In genomic region chr12:40946888-40947287, GRCm38 (mm10) we compare ENCODE assay signal across 19 mouse cellular contexts.
"Had no signal": no experiment of that assay in that cellular context is flagged by ENCODE, and none has a peak within 500 bp of the region (broad histone marks: within the 10 kb centered on the region; RNA-seq: fewer than 3 reads in every experiment).

No protein-coding gene starts in this region.

- H3K9me3 ChIP-seq: limb, embryonic 12.5 days; limb, embryonic 15.5 days; midbrain, embryonic 15.5 days; neural tube, embryonic 12.5 days; stomach, embryonic 15.5 days had no signal

- H3K9ac ChIP-seq: limb, embryonic 12.5 days; limb, embryonic 15.5 days; midbrain, embryonic 15.5 days; neural tube, embryonic 12.5 days; stomach, embryonic 15.5 days had no signal

- H3K4me2 ChIP-seq: limb, embryonic 12.5 days; limb, embryonic 15.5 days; midbrain, embryonic 11.5 days; midbrain, embryonic 15.5 days; neural tube, embryonic 12.5 days; stomach, embryonic 15.5 days had no signal

- H3K4me1 ChIP-seq: limb, embryonic 12.5 days; limb, embryonic 15.5 days; midbrain, embryonic 15.5 days; neural tube, embryonic 12.5 days; stomach, embryonic 15.5 days had no signal

- ATAC-seq: intestine, embryonic 16.5 days; midbrain, embryonic 15.5 days had no signal

- H3K27me3 ChIP-seq: limb, embryonic 12.5 days; limb, embryonic 15.5 days; midbrain, embryonic 15.5 days; neural tube, embryonic 12.5 days; stomach, embryonic 15.5 days had no signal

- DNase-seq: kidney, adult 18-20 months; kidney, adult 9 months; kidney, postnatal 14 days; kidney, postnatal 4 days; left cerebral cortex, postnatal 4 days; lung, adult 2 months; lung, postnatal 14 days; lung, postnatal 4 days; retina, postnatal 1 day; right cerebral cortex, postnatal 25 days; spleen, adult 18-20 months; thymus, postnatal 25 days had no signal

- H3K36me3 ChIP-seq: limb, embryonic 12.5 days; limb, embryonic 15.5 days; midbrain, embryonic 15.5 days; neural tube, embryonic 12.5 days; stomach, embryonic 15.5 days had no signal

- H3K4me3 ChIP-seq: limb, embryonic 12.5 days; limb, embryonic 15.5 days; midbrain, embryonic 15.5 days; neural tube, embryonic 12.5 days; stomach, embryonic 15.5 days had no signal

- H3K27ac ChIP-seq: limb, embryonic 12.5 days; limb, embryonic 15.5 days; midbrain, embryonic 15.5 days; neural tube, embryonic 12.5 days; stomach, embryonic 15.5 days had no signal
